Mouse (Mus musculus) C2C12 (cell line): ENCODE measurements at regions not wholly inside any gene's neighbourhood (a gene's known extent, or its start where the extent isn't known, plus 50 kb on each side); places are given as distances from the start of the nearest gene placed in this dataset.

ENCODE experiments used
- H3K27me3 ChIP-seq: one replicate; pipeline ENCODE4 v1.6.1; 2011; ENCODE audit not compliant: control insufficient read depth, insufficient read depth, insufficient read length
- H3K36me3 ChIP-seq: one replicate; pipeline ENCODE4 v1.6.1; 2011; ENCODE audit not compliant: control insufficient read depth, insufficient read depth
- H3K4me3 ChIP-seq: one replicate; pipeline ENCODE4 v1.5.1; 2011; ENCODE audit warnings: mild to moderate bottlenecking, control low read depth; ENCODE audit not compliant: poor library complexity, insufficient read depth, severe bottlenecking
- H3K79me2 ChIP-seq: one replicate; pipeline ENCODE4 v1.6.1; 2011; ENCODE audit not compliant: control insufficient read depth, insufficient read depth
- H3K79me3 ChIP-seq: one replicate; pipeline ENCODE4 v1.6.1; 2011; ENCODE audit warnings: low read depth, control low read depth
- H3ac ChIP-seq: one replicate; pipeline ENCODE3; 2011; ENCODE audit warnings: low read depth; ENCODE audit not compliant: control insufficient read depth, insufficient read length
- CEBPB ChIP-seq: IDR thresholded peaks from one replicate; pipeline ENCODE4 v1.6.1; 2011; ENCODE audit warnings: low read depth, mild to moderate bottlenecking, control low read depth, moderate library complexity
- CTCF ChIP-seq: IDR thresholded peaks from one replicate; pipeline ENCODE4 v1.5.1; 2011; ENCODE audit not compliant: control insufficient read depth, insufficient read depth, insufficient read length
- FOSL1 ChIP-seq: IDR thresholded peaks from one replicate; pipeline ENCODE4 v1.8.0; 2011; ENCODE audit warnings: mild to moderate bottlenecking, low read length; ENCODE audit not compliant: poor library complexity, insufficient read depth, severe bottlenecking
- MAX ChIP-seq: IDR thresholded peaks from one replicate; pipeline ENCODE4 v1.6.1; 2011; ENCODE audit warnings: mild to moderate bottlenecking, control low read depth
- MYOD1 ChIP-seq: IDR thresholded peaks from one replicate; pipeline ENCODE4 v1.6.1; 2011; ENCODE audit warnings: low read depth; ENCODE audit not compliant: control insufficient read depth, insufficient read length
- MYOG ChIP-seq: IDR thresholded peaks from one replicate; pipeline ENCODE4 v1.6.1; 2011; ENCODE audit not compliant: control insufficient read depth, insufficient read length; ENCODE audit errors: extremely low read depth
- USF1 ChIP-seq: IDR thresholded peaks from one replicate; pipeline ENCODE4 v1.6.1; 2011; ENCODE audit warnings: low read depth, mild to moderate bottlenecking, control low read depth, moderate library complexity

DNA sequence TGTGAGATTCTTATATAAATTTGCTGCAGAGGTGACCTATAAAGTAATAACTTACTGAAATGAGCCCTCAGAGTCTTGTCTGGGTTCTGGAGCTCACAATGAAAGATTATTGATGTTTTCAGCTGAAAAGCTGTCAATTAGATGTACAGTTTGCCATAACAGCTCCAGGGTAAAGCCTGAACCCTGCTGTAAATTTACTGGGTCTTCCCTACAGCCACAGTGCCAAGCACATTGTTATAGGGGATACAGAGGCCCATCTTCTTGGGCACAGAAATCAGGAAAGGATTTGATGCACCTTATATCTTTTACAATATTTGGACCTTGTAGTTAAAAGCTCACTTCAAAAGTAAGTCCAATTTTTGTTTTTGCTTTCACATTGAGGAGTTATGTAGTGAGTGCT lies 628.0 kb downstream of the Cdh9 start:
- Histone ChIP-seq H3K27me3 (no peaks in the 10 kb centered on the region), H3K36me3 (no peaks in the 10 kb centered on the region), H3K4me3 (no peak overlapping the region), H3ac (no peak overlapping the region), H3K79me3 (no peaks in the 10 kb centered on the region), H3K79me2 (no peaks in the 10 kb centered on the region)
- TF ChIP-seq MYOG (no peak), USF1 (no peak), CTCF (no peak), MYOD1 (no peak)

- Histone ChIP-seq H3ac (no peak overlapping the region), H3K27me3 (no peaks in the 10 kb centered on the region), H3K36me3 (no peaks in the 10 kb centered on the region), H3K79me3 (no peaks in the 10 kb centered on the region), H3K79me2 (no peaks in the 10 kb centered on the region), H3K4me3 (no peak overlapping the region)
- TF ChIP-seq CTCF (no peak), MYOG (no peak), USF1 (no peak), MYOD1 (no peak), MAX (no peak), FOSL1 (no peak), CEBPB (no peak)
Measured at GRCm38 (mm10) chr15:17357083-17357774, 628.7 kb downstream of the Cdh9 start.

DNA sequence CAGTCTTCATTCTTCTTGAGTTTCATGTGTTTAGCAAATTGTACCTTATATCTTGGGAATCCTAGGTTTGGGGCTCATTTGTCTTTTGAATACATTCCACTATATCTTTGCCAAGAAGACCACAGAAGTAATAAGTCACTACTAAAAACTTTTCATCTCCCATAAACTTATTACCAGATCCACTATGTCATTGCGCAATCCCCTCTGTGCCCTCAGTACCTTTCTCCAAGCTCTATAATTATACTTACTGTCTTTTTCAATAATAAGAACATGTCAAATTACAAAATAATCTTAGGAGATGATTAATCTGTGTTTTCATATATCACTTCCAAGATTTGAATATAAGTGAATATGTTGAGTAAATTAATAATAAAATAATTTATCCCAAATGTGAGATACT lies 676.1 kb downstream of the Cdh9 start:
- Histone ChIP-seq H3ac (no peak overlapping the region), H3K79me2 (no peaks in the 10 kb centered on the region), H3K27me3 (no peaks in the 10 kb centered on the region), H3K36me3 (no peaks in the 10 kb centered on the region), H3K79me3 (no peaks in the 10 kb centered on the region), H3K4me3 (no peak overlapping the region)
- TF ChIP-seq CEBPB (peak; percentile 74), MYOG (no peak), USF1 (no peak), MYOD1 (no peak), FOSL1 (no peak)

- Histone ChIP-seq H3K27me3 (no peaks in the 10 kb centered on the region), H3K4me3 (no peak overlapping the region), H3ac (no peak overlapping the region), H3K79me3 (no peaks in the 10 kb centered on the region), H3K36me3 (no peaks in the 10 kb centered on the region), H3K79me2 (no peaks in the 10 kb centered on the region)
- no peak for TF ChIP-seq USF1
- no peak for TF ChIP-seq MAX
- TF ChIP-seq CEBPB = no peak
- no peak for TF ChIP-seq MYOG
Measured at GRCm38 (mm10) chr15:17427747-17428146, 699.2 kb downstream of the Cdh9 start.

DNA sequence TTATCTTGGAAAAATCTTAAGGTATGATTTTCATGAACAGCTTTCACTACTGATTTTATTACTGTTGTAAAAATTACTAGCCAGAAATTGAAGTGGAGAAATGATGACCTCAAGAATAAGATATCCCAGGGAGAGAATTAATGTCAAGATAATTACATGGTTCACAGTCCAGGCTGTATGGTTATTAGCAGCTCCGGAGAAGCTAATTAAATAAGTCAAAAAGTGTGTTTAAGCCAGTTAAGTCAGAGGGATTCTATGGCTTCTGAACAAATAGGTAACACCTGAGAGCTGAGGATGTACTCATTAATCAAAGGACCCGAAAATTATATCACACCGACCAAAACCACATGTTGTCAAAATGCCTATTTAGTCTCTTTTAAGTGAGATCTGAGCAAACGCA lies 703.3 kb downstream of the Cdh9 start:
- Histone ChIP-seq H3K27me3 (no peaks in the 10 kb centered on the region), H3K79me2 (no peaks in the 10 kb centered on the region), H3K36me3 (no peaks in the 10 kb centered on the region), H3K79me3 (no peaks in the 10 kb centered on the region), H3K4me3 (no peak overlapping the region), H3ac (no peak overlapping the region)
- no peak for TF ChIP-seq USF1
- TF ChIP-seq FOSL1 = no peak
- TF ChIP-seq MYOG = no peak
- TF ChIP-seq CEBPB = no peak
- no peak for TF ChIP-seq MAX
- TF ChIP-seq CTCF = no peak
- no peak for TF ChIP-seq MYOD1

DNA sequence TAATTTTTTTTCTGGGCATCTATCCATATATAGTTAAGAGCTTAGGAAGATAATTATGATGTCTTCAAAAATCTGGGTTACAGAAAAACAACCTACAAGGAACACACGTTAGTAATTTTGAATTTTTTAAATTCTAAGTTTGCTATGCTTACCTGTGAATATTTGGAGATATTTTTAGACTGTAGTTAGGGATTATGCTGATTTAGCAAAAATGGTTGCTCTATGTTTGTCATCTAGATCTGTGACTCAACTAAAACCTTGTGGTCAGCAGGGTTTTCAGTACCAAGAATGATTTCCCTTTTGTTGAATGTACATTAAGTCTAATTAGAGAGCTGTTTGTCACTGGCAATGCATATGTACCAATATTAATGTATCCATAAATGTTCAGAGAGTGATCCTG lies 707.3 kb downstream of the Cdh9 start:
- no peak for TF ChIP-seq CTCF
- TF ChIP-seq CEBPB = no peak
- TF ChIP-seq FOSL1 = no peak
- no peak for TF ChIP-seq MAX
- TF ChIP-seq MYOG = no peak
- TF ChIP-seq MYOD1 = no peak
- TF ChIP-seq USF1 = no peak
- Histone ChIP-seq H3K79me2 (no peaks in the 10 kb centered on the region), H3K27me3 (no peaks in the 10 kb centered on the region), H3K79me3 (no peaks in the 10 kb centered on the region), H3K4me3 (no peak overlapping the region), H3ac (no peak overlapping the region), H3K36me3 (no peaks in the 10 kb centered on the region)
